Mouse (Mus musculus): ENCODE data around the gene Gm20388. TPM values are rescaled to one million over a fixed set of nuclear protein-coding genes. Genes with fewer than 3 reads are reported as not detected.

Gm20388 gene
- total RNA-seq, 1 experiment from 2014 or later, result 18.4 TPM

DNA sequence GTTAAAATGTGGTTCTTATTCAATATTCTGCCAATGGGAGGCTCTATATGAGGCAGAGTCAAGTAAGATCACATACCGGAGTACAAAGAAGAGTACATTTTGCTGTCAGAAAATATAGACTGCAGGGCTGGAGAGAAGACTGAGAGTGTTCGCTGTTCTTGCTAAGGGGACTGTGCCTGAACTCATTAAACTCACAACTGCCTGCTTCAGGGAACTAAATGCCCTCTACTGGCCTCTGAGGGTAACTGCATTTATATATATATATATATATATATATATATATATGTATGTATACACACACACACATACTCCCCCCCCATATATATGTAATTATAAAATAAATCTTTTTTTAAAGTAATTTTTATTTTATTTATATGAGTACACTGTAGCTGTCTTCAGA is 4056.3 kb downstream of the Gm20388 start:
- no peak for ATAC-seq (replicated peaks in 1 of 2; ENCODE audit: insufficient read depth in 1 of 2, low FRiP score in 2 of 2, low TSS enrichment in 1 of 2, low read depth in 1 of 2, poor library complexity in 2 of 2, severe bottlenecking in 2 of 2)

DNA sequence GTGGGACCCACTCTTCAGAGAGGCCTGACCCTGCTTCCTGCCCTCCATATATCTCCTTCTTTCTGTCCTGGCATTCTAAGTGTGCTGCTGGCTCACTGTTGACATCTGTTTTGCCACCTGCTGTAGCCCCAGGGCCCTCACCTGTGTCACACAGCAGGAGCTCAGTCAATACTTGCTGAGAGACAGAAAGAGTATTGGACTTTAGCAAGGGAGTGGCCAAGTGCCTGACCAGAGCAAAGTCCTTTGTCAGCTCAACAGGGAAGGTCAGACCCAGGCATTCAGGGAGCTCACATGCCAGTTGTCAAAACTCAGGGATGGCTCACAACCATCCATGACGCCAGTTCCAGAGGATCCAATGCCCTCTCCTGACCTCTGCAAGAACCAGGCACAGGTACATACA is 4062.9 kb downstream of the Gm20388 start:
- ATAC-seq (replicated peaks in 1 of 2; ENCODE audit: insufficient read depth in 1 of 2, low FRiP score in 2 of 2, low TSS enrichment in 1 of 2, low read depth in 1 of 2, poor library complexity in 2 of 2, severe bottlenecking in 2 of 2), result no peak

DNA sequence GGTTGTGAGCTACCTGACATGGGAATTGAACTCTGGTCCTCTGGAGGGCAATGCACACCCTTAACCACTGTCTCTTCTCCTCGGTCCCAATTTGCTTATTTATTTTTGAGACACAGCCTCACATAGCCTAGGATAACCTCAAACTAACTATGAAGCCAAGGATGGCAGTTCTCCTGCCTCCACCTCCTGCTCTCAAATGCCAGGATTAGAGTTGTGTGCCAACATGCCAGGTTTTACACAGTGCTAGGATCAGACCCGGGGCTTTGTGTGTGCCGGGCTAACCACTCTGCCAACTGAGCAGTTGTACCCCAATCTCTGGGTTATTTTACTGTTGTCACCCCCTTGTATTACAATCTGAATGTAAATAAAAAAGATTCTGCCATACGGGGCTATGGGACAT is 4066.9 kb downstream of the Gm20388 start:
- no peak for ATAC-seq (replicated peaks in 1 of 2; ENCODE audit: insufficient read depth in 1 of 2, low FRiP score in 2 of 2, low TSS enrichment in 1 of 2, low read depth in 1 of 2, poor library complexity in 2 of 2, severe bottlenecking in 2 of 2)

DNA sequence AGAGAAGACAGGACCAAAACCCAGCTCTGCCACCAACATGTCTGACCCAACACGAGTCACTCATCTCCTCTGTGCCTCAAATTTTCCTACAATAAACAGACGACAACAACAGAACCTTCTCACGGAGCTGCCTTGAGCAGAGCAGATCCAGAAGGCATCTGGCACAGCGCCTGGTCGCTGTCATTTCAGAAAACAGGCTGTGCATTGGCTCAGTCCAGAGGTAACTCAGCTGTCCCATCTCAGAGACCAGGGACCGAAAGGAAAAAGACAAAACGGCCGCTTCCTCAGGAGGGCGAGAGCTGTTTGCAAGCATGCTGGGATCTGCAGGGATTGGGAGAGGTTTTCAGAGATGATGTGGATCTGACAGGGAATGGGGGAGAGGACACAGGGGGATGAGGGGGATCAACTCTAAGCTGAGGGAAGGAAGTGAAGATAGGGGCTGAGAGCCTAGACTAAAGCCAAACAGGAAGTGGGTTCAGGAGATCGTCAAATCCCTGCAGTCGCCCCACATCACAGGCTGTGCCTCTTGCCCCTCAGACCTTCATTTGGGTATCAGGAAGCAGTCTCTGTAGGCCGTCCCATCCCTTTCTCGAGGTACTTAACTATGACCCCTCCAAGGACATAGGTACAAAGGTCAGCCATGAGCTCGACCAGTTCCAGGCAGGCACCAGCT is 4067.7 kb downstream of the Gm20388 start:
- peak; percentile 10 to 28; a peak in 1 of 4 replicates for ATAC-seq (replicated peaks in 1 of 2; ENCODE audit: insufficient read depth in 1 of 2, low FRiP score in 2 of 2, low TSS enrichment in 1 of 2, low read depth in 1 of 2, poor library complexity in 2 of 2, severe bottlenecking in 2 of 2)

DNA sequence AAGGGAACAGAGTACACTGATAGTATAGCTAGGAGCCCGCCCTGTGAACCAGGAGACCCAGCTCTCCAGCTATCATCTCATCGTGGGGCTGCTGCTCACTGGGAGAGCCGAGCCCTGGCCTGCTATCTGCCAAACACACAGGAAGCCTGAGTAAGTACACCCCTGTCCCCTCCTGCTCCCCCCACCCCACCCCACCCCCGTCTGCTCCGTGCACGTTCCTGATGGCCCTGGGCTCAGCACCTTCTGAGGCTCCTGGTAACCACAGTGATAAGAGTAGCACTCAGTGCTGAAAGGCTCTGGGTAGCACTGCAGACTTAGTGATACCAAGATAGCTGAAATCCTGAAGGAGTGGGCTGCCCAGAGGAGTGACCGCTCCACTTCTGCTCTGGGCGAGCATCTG is 4068.3 kb downstream of the Gm20388 start:
- ATAC-seq (replicated peaks in 1 of 2; ENCODE audit: insufficient read depth in 1 of 2, low FRiP score in 2 of 2, low TSS enrichment in 1 of 2, low read depth in 1 of 2, poor library complexity in 2 of 2, severe bottlenecking in 2 of 2), result no peak

DNA sequence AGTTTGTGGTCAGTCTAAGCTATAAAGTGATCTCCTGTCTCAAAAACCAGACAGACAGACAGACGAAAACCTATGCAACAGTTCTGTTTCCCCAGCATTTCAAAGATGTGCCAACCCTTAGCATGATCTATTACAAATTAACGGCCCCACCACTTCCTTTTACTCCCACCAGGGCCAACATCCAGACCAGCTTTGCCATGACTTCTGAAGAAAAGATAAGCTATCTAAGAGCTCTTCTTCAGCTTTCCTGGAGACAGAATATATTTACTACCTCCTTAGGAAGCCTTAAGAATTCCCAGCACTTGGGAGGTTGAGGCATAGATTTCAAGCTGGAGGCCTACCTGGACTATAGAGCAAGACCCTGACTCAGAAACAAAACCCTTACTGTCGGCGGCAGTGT is 4069.6 kb downstream of the Gm20388 start:
- ATAC-seq (replicated peaks in 1 of 2; ENCODE audit: insufficient read depth in 1 of 2, low FRiP score in 2 of 2, low TSS enrichment in 1 of 2, low read depth in 1 of 2, poor library complexity in 2 of 2, severe bottlenecking in 2 of 2), result no peak

DNA sequence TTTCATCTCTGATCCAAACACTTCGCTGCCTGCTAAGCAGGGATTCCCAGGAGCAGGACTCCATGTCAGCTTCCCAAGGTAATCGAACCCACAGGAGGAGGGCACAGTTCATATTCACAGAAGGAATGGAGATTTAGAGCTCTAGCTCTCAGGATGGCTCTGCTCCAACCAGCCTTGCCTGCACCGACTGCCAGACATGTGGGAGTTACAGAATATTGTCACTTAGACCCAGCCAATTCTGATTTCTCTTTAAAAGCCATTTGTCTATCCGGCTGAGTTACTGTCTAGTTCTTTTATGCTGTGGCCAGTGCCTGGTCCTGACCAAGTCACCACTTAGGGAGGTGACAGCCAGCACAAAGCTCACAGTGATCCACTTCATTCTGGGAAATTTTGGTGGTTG is 4071.0 kb downstream of the Gm20388 start:
- no peak for ATAC-seq (replicated peaks in 1 of 2; ENCODE audit: insufficient read depth in 1 of 2, low FRiP score in 2 of 2, low TSS enrichment in 1 of 2, low read depth in 1 of 2, poor library complexity in 2 of 2, severe bottlenecking in 2 of 2)

DNA sequence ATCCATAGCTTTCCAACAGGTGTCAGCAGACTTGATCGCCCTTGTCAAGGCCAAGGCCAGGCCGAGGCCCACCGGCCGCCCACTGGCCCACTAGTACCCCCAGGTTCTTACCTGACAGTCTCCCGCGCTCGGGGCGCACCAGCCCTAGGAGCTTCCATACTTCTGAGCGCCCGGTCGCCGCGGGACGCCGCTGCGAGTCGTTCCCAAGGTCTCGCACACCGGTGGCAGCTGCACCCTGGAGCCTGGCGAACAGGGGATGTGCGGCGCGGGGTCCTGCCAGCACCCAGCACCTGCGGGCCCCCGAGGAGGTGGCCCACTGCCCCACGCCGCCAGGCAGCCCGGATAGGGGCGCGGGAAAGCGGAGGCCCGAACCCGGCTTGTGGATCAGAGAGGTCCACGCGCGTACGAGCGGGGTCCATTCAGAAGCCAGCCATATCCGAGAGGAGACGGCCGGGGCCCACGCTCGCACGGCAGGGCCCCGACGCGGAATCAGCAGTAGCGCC is 4071.7 kb downstream of the Gm20388 start:
- ATAC-seq (replicated peaks in 1 of 2; ENCODE audit: insufficient read depth in 1 of 2, low FRiP score in 2 of 2, low TSS enrichment in 1 of 2, low read depth in 1 of 2, poor library complexity in 2 of 2, severe bottlenecking in 2 of 2), result no peak; a peak in 1 of 4 replicates

DNA sequence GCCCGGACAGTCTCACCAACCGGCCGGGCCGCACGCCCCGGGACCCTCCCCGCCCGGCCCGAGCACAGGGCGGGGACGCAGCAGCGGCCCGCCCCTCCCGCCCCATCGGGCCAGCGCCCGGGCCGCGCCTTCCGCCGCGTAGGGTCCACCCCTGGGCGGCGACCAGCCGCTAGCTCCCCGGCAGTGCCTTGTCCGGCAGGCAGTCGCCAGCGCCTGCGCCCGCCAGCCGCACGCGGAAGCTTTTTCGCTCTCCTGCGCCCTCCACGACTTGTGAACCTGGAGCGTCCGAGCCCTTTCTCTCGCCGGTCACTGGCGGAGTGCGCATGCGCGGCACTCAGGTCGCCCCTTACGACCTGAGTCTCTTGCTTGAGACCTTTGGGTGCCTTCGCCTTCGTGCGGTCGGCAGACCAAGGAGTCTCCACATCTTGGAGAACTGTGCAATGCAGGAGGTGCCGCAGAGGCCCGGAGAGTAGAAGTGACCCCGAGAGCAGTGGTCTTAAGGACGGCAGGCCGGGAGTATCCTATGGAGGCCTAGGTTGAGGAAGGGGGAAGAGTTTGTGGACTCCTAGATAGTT is 4072.3 kb downstream of the Gm20388 start, which contains the start of gene Abcb10:
TSS of gene Abcb10 (minus strand) at position 297 of the 575 bp plus-strand sequence.
- ATAC-seq (replicated peaks in 1 of 2; ENCODE audit: insufficient read depth in 1 of 2, low FRiP score in 2 of 2, low TSS enrichment in 1 of 2, low read depth in 1 of 2, poor library complexity in 2 of 2, severe bottlenecking in 2 of 2), result peak; percentile 54 to 79

DNA sequence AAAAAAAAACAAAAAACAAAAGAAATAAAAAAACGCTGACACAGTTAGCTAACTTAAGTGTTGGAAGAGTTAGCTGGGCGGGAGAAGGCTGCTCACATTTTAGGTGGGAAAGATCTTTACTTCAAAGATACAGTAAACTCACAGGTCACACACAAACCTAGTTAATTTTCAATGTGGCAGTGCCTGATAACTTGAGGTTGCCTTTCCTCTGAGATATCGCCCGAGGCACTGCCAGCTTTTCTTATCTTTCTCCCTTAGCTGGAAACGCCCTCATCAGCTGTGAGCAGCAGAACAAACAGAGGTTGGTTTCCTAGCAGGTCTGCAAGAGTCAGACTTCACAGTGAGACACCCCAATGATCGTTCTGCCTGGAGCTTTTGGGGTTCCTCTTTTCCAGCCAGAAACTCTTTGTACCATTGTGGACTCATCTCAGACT is 4078.0 kb downstream of the Gm20388 start:
- ATAC-seq (replicated peaks in 1 of 2; ENCODE audit: insufficient read depth in 1 of 2, low FRiP score in 2 of 2, low TSS enrichment in 1 of 2, low read depth in 1 of 2, poor library complexity in 2 of 2, severe bottlenecking in 2 of 2), result peak; percentile 49 to 74

DNA sequence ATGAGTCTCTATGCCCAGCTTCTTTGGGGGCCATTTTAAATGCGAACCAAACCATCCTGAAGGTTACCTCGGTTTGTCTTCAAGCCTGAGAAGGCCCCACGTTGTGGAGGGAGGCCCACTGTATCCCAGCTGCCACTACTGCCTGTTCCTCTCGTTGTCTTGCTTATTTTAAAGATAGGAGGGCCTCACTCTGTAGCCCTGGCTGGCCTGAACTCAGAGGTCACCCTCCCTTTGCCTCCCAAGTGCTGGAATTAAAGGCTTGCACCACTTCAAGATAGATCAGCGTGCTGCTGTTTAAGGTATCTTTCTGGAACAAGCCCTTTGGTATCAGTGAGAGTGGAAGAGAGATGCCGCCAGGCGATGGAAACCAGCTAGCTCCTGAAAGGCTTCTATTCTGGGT is 4078.5 kb downstream of the Gm20388 start:
- ATAC-seq (replicated peaks in 1 of 2; ENCODE audit: insufficient read depth in 1 of 2, low FRiP score in 2 of 2, low TSS enrichment in 1 of 2, low read depth in 1 of 2, poor library complexity in 2 of 2, severe bottlenecking in 2 of 2), result peak in 1 of 2 experiments; percentile 10; a peak in 1 of 4 replicates

DNA sequence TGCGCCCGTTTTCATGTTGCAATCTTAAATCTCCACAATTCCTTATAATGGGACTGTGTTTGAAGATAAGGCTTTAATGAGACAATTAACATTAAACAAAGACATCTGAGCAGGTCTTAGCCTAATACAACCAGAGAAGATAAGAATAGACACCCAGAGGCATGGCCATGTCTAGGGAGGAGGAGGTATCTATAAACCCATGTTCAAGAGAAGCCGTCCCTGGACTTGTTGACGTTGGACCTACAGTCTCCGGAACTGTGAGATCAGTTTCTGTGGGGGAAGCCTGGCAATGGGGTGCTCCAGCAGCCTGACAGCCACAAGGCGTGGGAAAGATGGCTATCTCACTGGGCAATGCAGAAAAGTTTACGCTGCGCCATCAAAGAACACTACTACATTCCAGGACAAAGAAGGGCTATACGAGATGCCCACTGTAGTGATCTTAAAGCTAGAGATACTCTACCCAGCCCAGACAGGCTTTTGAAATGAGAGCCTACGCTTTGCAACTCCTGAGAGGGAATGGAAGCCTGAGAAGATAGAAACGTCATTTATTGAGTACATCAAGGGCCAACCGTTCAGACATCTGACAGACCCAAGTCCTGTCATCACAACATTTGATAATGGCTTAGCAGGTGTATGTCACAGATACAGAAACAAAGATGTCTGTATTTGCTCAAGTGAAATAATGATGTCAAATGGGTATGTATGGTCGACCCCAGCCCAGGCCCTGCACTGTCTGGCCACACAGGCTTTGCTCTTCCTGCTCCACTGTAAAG is 4079.8 kb downstream of the Gm20388 start:
- ATAC-seq (replicated peaks in 1 of 2; ENCODE audit: insufficient read depth in 1 of 2, low FRiP score in 2 of 2, low TSS enrichment in 1 of 2, low read depth in 1 of 2, poor library complexity in 2 of 2, severe bottlenecking in 2 of 2), result no peak

DNA sequence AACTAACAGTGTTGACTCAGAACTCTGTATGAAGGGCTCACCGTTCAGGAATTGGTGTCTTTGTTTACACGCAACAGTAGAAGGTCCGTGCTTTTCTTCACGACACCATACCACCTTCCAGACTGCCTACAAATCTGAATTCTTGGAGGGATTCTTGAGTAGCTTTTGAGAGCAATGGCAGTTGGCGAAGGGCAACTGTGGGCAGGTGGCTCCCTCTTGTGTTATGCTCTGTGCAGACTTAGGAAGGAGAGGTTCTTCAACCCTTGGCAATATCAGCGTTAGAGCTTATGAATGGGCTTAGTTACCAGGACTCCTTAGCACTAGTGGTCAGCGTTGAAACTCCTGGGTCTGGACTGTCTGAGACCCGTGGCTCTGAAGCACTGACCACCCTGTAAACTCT is 4081.9 kb downstream of the Gm20388 start:
- no peak for ATAC-seq (replicated peaks in 1 of 2; ENCODE audit: insufficient read depth in 1 of 2, low FRiP score in 2 of 2, low TSS enrichment in 1 of 2, low read depth in 1 of 2, poor library complexity in 2 of 2, severe bottlenecking in 2 of 2)

DNA sequence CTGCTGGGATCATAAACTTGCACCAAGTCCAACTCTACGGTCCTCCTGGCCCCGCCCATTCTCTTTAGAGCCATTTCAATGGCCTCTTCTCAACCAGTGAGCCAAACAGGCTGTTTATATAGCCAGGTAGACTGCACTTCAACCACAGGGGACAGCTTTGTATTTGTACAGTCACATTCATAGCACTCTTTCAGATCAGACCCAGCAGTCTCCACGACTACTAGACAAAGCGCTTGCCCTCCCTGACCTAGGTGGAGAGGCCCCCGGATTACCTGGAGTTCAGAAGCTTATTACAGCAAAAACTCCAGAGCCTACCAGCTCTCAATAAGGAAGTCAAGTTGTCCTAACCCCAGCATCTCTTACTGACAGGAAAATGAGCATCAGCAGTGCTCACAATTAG is 4083.0 kb downstream of the Gm20388 start:
- no peak for ATAC-seq (replicated peaks in 1 of 2; ENCODE audit: insufficient read depth in 1 of 2, low FRiP score in 2 of 2, low TSS enrichment in 1 of 2, low read depth in 1 of 2, poor library complexity in 2 of 2, severe bottlenecking in 2 of 2)

DNA sequence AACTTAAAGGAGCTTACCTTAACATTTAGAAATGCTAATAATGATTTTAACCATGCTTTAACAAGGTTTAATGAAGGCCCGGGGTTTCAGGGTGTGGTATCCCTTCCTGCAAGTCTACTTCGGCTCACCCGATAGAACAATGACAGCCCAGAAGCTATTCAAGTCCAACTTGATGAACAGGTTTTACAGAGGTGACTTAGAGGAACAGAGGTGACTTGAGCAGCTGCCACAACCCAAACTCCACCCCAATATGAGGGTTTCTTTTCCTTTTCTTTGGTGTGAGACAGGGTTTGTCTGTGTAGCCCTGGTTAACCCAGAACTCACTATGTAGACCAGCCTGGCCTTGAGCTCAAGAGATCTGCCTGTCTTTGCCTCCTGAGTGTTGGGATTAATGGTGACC is 4083.4 kb downstream of the Gm20388 start:
- no peak for ATAC-seq (replicated peaks in 1 of 2; ENCODE audit: insufficient read depth in 1 of 2, low FRiP score in 2 of 2, low TSS enrichment in 1 of 2, low read depth in 1 of 2, poor library complexity in 2 of 2, severe bottlenecking in 2 of 2)

DNA sequence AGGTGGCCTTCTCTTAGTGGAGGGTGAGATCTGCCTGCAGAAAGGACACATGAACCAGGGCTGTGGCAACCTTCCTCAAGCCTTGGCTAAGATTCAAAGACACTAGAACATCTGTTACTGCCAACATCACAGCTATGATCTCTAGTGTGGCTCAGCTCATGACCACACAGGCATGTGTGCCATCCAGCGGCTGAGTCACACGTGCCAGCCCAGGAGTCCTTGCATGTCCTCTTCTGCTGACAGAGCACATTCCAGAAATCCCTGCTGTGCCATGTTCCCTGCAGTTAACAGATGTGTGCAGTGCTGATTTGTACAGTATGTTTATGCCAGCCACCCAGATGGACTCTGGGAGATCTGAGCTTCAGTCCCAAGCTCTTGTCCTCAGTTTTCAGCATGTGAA is 4088.9 kb downstream of the Gm20388 start:
- ATAC-seq (replicated peaks in 1 of 2; ENCODE audit: insufficient read depth in 1 of 2, low FRiP score in 2 of 2, low TSS enrichment in 1 of 2, low read depth in 1 of 2, poor library complexity in 2 of 2, severe bottlenecking in 2 of 2), result no peak

DNA sequence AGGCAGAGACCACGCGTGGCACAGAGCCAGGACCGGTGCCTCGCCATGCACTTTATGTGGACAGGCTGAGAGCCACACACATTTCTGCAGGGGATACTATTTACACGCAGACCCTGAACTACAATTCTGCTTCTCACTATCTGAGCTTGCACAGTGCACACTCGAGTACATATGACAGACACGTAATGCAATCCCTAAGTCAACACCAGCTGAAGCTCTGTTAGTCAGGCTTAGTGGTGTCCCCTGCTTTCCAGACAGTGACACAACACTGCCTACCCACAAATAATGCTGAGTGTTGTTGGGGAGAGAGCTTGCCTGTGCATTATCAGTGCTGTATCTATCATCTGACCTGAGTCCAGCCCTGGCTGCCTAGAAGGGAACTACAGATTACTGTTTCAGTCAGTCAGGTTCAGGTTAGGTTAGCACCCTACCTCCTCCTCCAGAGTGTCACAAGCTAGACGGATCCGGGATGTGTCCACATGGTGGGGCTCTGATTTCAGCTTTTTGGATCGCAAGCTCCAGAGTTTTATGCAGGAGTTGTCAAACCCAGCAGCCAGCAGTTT is 4092.0 kb downstream of the Gm20388 start:
- ATAC-seq (replicated peaks in 1 of 2; ENCODE audit: insufficient read depth in 1 of 2, low FRiP score in 2 of 2, low TSS enrichment in 1 of 2, low read depth in 1 of 2, poor library complexity in 2 of 2, severe bottlenecking in 2 of 2), result no peak

DNA sequence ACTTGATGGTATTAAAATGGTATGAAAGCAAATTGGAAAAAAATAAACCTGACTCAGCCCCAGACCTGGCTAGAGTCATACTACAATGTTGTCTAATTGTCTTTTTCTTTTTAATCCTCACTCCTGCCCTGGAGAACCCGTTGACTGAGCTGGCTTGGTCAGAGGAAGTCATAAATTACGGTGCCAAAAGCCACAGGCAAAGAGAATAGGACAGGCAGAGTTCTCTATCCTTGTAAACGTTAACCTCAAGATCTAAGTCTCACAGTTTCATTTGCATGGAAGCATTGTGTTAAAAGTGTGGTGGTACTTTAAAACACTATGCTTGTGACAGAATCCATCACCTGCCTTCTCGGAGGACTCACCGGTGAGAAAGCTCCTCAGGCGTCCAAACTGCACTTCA is 4097.2 kb downstream of the Gm20388 start:
- peak; percentile 46 to 58 for ATAC-seq (replicated peaks in 1 of 2; ENCODE audit: insufficient read depth in 1 of 2, low FRiP score in 2 of 2, low TSS enrichment in 1 of 2, low read depth in 1 of 2, poor library complexity in 2 of 2, severe bottlenecking in 2 of 2)
